Mouse (Mus musculus) inflammation-experienced regulatory T-cells, adult 6 months (primary cell): Measurements from ENCODE around the gene Inhbc. TPM values are rescaled to one million over a fixed set of nuclear protein-coding genes. Genes with fewer than 3 reads are reported as not detected.

Experiments used
- ATAC-seq: one replicate; pipeline ENCODE4 v1.8.0; 2017
- polyA plus RNA-seq, 3 experiments: library from polyadenylated mRNA; unstranded; fragments of 100-300 nt; shearing (Covaris generic); gene quantifications; one replicate each; pipeline ENCODE4 v1.2.1; 2017

The Inhbc gene
- polyA plus RNA-seq, 3 experiments from 2014 or later = not detected

DNA sequence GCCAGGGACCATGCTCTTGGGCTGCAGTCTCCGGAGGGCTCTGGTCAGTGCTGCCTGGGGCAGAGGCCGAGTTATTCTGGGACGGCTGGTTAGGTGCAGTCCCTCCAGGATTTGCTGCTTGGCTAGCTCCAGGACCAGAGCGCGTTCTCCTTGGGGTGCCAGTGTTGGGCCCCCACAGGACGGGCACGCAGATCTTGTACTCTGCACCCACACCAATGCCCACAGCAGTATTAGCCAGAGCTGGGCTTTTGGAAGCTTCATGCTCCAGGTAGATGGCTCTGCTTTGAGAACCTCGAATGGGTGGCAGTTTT is 19.0 kb downstream of the Inhbc start:
- ATAC-seq = no peak

DNA sequence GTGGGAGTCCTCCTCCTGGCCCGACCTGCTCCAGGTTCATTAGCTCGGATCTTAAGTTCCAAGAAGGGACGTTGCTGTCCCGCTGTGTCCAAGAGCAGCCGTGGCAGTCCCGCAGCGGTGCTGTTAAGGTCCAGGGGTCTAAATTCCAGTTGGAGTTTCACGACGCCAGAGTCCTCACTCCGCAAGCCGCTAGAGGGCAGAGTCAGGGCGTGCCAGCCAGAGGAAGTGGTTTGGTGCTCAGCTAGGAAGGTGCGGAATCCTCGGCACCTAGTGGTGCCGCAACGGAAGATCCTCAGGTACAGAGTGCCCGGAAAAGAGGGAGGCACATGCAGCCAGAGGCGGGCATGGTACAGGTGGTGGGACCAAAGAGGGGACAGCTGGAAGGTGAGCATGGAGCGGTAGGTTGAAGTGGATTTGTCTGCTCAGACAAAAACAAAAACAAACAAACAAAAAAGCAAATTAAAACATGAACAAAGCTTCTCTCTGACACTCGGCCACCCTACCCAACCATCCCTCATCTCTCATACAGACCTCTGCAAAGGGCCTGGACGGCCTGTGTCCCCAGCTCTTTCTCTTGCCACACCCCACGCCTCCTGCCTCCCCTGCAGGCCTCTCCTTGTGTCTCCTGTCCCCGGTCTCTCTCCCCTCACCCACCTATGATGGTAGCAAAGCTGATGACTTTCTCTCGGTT is 19.5 kb downstream of the Inhbc start:
- peak; percentile 99 for ATAC-seq

GRCm38 (mm10) chr10:127349810-127350209 is 20.4 kb downstream of the Inhbc start:
- no peak for ATAC-seq

DNA sequence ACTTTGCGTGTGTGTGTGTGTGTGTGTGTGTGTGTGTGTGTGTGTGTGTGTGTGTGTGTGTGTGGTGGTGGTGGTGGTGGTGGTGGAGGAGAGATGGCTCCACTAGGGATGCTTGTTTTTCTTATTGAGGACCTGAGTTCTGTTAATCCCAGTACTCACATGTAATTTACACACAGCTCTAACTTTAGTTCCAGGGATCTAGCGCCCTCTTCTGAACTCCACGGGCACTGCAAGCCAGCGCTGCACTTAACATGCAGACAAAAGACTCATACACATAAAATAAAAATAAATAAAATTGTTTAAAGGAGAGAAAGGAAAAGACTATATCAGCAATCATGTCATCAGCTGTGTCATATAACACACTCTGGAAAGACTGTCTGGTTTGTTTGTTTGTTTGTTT is 21.3 kb downstream of the Inhbc start:
- ATAC-seq = no peak

GRCm38 (mm10) chr10:127346173-127346572 is 24.1 kb downstream of the Inhbc start:
- ATAC-seq = no peak

DNA sequence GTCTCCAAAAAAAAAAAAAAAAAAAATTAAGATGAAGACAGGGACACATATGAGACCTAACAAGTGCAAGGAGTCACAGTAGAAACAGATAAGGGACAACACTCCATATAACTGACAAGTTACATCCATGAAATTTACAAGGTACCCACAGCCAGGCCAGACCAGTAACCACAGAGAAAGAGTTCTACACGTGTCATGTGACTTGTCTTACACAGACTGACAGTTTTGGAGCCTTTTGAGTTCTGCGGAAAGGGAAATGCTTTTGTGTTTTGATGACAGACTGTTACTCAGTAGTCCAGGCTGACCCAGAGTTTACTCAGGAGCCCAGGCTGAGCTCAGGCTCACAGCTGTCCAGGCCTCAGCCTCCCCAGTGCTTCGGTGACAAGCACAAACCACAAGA is 27.2 kb downstream of the Inhbc start:
- ATAC-seq = no peak

DNA sequence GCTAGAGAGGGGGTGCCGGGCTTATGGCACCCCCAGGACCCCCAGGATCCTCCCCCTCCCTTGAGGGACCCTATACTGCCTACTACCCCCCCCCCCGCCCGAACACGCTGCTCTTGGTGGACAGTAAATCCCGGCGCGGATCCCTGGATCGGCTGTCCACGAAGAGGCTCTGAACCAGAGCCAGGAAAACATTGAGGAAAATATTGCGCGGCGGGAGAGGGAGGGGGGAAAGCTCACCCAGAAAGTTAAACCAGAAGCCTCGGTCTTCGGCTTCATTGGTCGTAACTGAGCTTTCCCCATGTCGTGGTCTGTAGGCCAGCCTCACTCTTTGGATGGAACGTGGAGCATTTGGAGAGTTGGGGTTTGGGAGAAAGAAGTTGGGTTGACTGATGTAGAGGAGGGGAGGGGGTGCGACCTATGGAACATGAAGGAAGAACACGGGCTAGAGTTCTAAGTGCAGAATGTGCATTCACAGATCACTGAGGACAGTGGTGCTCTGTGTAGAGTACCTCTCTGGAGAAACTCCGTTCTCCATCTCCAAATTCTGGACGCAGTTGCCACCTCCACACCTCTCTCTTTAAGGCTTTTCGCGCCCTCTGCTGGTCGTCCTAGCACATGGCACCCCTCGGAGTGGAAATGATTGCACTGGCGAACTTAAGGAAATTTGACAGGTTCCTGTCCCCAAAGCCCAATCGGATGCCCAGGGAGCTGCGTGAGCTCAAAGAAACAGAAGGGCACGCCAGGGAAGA is 28.2 kb downstream of the Inhbc start, which contains the start of gene Gli1:
TSS of gene Gli1 (minus strand) at position 84 of the 749 bp plus-strand sequence.
- peak; percentile 63 for ATAC-seq

GRCm38 (mm10) chr10:127341360-127341690 is 28.9 kb downstream of the Inhbc start:
- ATAC-seq = no peak

DNA sequence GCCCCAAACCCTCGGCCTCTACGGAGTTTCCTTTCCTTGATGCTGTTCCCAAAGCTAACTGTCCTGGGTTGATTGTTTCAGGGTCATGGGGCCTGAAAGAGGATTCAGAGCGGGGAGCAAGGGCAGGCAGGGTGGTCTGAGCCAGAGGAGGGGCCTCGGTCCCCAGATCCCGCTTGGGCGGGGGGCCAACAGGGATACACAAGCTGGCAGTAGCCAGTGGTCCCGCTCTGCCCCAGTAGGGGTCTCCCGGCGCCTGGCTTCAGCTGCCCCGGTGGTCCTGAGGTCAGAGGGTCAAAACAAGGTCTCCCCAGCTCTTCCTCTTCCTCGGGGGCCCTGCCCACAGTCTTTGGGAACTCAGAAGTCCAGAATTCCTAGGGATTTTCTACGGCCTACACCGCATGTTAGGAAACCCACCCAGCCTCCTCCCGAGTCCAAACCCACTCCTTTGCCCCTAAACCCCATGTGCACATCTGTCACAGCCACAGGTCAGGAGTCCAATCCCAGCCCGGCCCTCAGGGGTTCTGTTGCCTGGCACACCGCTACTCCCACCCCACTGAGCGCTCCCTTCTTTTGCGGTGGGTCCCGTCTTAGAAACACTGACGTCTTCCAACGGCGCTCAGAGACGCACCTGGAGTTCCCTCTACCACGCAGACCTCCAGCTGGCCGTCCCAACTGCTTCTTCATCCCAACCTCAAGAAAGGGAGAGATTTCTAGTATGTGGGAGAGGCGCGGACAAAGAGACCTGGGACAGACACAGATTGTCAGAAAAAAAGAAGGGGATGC is 29.5 kb downstream of the Inhbc start:
- no peak for ATAC-seq

DNA sequence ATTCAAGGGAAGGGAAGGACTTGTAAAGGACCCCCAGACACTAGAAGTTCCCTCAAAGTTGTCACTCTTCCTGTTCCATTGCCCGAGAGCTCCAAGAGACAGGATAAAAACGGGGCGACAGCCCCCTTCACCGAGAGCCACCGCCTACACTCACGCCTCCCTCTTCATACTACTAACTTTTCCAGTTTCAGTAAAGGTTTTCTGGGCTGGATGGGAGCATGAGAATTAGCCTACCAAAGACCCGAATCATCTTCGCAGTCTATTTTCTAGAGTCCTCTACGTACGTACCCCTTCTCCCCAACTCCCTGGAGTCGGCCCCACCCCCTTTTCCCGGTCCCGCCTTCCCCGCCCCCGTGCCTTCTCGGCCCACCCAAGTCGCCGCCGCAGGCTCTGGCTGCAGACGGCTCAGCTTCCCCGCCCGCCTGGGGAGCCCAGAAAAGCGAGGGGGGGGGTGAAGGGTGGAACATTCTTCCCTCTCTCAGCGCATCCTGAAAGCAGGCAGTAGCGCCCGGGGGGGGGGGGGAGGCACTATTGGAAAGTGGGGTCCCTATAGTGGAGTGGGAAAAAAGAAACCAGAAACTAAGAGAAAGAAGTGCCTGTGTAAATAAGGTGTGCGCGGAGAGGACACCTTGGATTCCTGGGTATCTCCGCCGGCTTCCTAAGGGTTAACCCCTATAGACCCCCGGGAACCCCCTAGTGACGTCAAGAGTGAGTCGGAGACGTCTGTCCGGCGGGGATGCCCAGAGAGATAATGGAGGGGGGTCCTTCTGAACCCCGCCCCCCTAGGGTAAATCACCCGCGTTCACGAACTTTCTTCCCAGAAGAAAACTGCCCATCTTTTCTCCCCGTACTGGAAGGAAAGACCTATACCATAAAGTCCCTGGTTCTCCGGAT is 30.3 kb downstream of the Inhbc start:
- ATAC-seq = no peak

- peak; percentile 92 for ATAC-seq
Observed at GRCm38 (mm10) chr10:127338930-127339682, 31.1 kb downstream of the Inhbc start.

GRCm38 (mm10) chr10:127337536-127338099 is 32.6 kb downstream of the Inhbc start:
- ATAC-seq = peak; percentile 33

DNA sequence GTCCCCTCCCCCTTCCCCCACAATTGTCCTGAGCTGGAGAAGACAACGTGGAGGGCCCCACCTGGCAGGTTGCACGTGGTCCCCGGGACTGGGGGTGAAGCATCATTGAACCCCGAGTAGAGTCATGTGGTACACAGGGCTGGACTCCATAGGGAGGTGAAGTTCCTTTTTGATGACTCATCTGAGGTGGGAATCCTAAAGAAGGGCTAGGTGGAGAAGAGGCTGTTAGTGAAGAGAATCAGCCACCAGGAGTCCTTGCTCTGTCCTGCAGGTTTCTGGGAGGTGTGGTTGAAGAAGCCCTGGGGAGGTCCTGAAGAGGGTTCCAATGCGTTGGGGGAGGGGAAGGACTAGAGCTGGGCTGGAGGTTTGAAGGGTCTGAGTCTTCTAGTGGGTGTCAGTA is 33.3 kb downstream of the Inhbc start:
- no peak for ATAC-seq

- no peak for ATAC-seq
Observed at GRCm38 (mm10) chr10:127335271-127335670, 35.0 kb downstream of the Inhbc start.

DNA sequence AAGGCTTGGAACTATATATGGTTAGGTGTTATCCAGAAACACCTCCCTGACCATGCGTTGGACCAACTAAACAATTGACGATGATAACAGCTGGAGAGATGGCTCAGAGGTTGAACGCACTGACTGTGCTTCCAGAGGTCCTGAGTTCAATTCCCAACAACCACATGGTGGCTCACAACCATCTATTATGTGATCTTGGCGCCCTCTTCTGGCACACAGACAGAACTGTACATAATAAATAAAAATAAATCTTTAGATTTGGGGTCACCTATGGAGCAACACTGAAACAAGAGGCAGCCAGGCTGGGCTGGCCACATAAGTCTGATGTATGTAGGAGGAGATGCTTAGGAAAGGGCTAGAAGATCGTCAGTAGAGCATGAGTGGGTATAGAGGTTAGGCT is 37.1 kb downstream of the Inhbc start:
- no peak for ATAC-seq

DNA sequence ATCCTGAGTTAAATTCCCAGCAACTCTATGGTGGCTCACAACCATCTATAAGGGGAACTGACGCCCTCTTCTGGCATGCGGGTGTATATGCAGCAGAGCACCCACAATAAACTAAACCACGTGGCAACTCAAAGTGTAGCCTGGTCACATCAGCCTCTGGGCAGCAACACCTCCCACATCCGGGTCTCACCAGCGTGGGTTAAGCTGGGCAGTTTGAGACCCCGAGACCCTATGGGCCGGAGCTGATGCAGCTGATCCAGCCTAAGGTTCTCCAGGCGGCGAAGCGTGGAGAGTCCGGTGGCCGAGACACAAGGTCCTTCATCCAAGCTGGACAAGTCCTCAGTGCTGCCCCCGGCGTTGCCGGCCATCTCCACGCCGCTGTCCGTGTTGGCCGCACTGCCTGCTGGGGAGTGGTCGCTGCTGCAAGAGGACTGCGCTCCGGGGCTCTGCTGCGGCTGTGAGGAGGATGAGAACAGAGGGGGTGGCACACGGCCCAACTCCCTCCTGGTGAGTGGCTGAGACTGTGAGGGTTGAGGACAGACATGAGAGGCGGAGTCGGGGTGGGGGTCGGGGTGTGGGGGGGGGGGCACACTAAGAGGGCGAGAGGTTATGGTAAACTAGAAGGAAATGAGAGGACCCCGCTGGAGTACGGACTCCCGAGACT is 37.9 kb downstream of the Inhbc start:
- no peak for ATAC-seq

DNA sequence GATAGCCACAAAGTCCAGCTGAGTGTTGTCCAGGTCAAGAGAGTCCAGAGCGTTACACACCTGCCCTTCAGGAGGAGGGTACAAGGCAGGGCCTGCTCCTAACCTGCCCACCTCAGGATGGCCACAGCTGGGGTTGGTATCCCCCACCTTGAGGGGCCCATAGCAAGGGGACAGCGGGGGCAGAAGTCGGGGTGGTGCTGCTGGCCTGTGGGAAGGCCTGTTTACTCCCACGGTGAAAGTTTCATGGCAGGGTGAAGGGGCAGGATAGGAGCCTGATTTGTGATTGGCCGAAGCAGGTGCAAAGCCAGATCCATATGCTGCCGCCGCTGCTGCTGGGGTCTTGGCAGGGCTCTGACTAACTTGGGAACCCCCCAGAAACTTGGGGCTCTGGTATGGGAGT is 40.0 kb downstream of the Inhbc start:
- ATAC-seq = no peak

DNA sequence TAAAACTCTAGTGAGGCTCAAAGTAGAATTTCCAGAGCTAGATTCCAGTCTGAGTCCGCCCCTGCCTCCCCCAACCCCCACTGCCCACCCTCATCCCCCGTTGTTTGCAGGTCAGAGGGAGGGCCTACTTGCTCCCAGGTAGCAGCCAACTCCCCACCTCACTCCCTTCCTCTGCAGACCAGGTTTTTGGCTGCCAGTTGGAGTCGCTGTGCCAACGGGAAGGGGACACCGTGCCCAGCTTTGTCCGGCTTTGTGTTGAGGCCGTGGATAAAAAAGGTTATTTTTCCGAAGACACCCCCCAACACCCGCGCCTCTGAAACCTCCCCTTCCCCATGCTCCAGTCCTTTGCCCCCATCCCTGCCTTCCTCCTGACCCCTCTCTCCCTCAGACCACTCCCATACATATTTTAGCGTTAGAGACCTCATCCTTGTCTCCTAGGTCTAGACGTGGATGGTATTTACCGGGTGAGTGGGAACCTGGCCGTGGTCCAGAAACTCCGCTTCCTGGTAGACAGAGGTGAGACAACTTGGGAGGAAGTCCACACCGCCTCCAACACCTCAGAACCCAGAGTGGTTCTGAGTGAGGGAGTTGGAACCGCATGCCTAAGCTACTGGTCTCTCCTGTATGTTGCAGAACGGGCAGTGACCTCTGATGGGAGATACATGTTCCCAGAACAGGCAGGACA is 42.6 kb downstream of the Inhbc start:
- no peak for ATAC-seq

- ATAC-seq = no peak
Observed at GRCm38 (mm10) chr10:127326828-127327227, 43.4 kb downstream of the Inhbc start.
